Mouse (Mus musculus) right cerebral cortex, adult 2 months (tissue): ENCODE results near the gene Mkks.
"Not testable (repeated sequence)": the region's sequence is repeated elsewhere in the genome, so short reads cannot be mapped to it uniquely, and the experiment has no call there.

ENCODE experiments used
- DNase-seq, 2 experiments: peaks; one replicate each; pipeline ENCODE4 v3.0.0; 2021 to 2022; ENCODE audit warnings: low spot score in 2 of 2

The Mkks gene

GRCm38 (mm10) chr2:136891068-136891950, at the start of gene Mkks, which contains the start of the genes Slx4ip and AL731706.1:
Gene Mkks, minus strand, starts transcription at chr2:136891389.
Gene Slx4ip, plus strand, starts transcription at chr2:136891218.
Gene AL731706.1, minus strand, starts transcription at chr2:136891389.
- DNase-seq, result peak; percentile 99 to 100

GRCm38 (mm10) chr2:136938249-136938648, 47.1 kb upstream of the Mkks start:
- DNase-seq, result no peak

- DNase-seq, result no peak
These were observed 45.5 kb upstream of the Mkks start for GRCm38 (mm10) chr2:136936391-136937288.

GRCm38 (mm10) chr2:136921003-136921408, 29.8 kb upstream of the Mkks start:
- peak; percentile 26 to 38 for DNase-seq

- DNase-seq, result no peak
These were observed 29.2 kb upstream of the Mkks start for GRCm38 (mm10) chr2:136920257-136920993.

- no peak for DNase-seq
These were observed 28.2 kb upstream of the Mkks start for GRCm38 (mm10) chr2:136919433-136919832.

- DNase-seq, result no peak
These were observed 23.2 kb upstream of the Mkks start for GRCm38 (mm10) chr2:136914334-136914902.

GRCm38 (mm10) chr2:136913021-136913420, 21.8 kb upstream of the Mkks start:
- no peak for DNase-seq

GRCm38 (mm10) chr2:136911958-136912411, 20.8 kb upstream of the Mkks start:
- no peak for DNase-seq

GRCm38 (mm10) chr2:136909298-136909697, 18.1 kb upstream of the Mkks start:
- no peak for DNase-seq

- DNase-seq, result no peak
These were observed 17.4 kb upstream of the Mkks start for GRCm38 (mm10) chr2:136908596-136908995.

GRCm38 (mm10) chr2:136896131-136896530, 4.9 kb upstream of the Mkks start:
- DNase-seq, result no peak

- no peak for DNase-seq
These were observed 3.3 kb upstream of the Mkks start for GRCm38 (mm10) chr2:136894494-136894893.

GRCm38 (mm10) chr2:136891951-136892371, 772 bp upstream of the Mkks start:
- peak; percentile 98 to 99 for DNase-seq

- DNase-seq, result not testable (repeated sequence)
These were observed 497 bp downstream of the Mkks start for GRCm38 (mm10) chr2:136890716-136891067.

- peak; percentile 64 to 78 for DNase-seq
These were observed 4.3 kb downstream of the Mkks start for GRCm38 (mm10) chr2:136886846-136887245.

- DNase-seq, result no peak
These were observed 5.6 kb downstream of the Mkks start, which contains the start of gene AL731706.2 for GRCm38 (mm10) chr2:136885579-136885978. Gene AL731706.2, minus strand, starts transcription at chr2:136885679.

GRCm38 (mm10) chr2:136854543-136855388, 36.4 kb downstream of the Mkks start:
- peak in 1 of 2 experiments; percentile 5 for DNase-seq

GRCm38 (mm10) chr2:136850366-136850765, 40.8 kb downstream of the Mkks start:
- DNase-seq, result no peak

- no peak for DNase-seq
These were observed 53.2 kb downstream of the Mkks start for GRCm38 (mm10) chr2:136837994-136838393.
